Mouse (Mus musculus) embryonic fibroblast, embryonic 13.5 days (primary cell): ENCODE data around the gene Orm3. TPM values are rescaled to one million over a fixed set of nuclear protein-coding genes. Genes with fewer than 3 reads are reported as not detected.
"Not testable (repeated sequence)": the region's sequence is repeated elsewhere in the genome, so short reads cannot be mapped to it uniquely, and the experiment has no call there.

Experiments
- H3K27ac ChIP-seq: 2 replicates; pipeline ENCODE4 v1.5.1; 2012; ENCODE audit warnings: low read length, control low read depth, inconsistent platforms; ENCODE audit not compliant: insufficient read depth
- H3K4me1 ChIP-seq: 2 replicates; pipeline ENCODE4 v1.6.1; 2011; ENCODE audit warnings: low read length; ENCODE audit not compliant: control insufficient read depth, insufficient read depth
- H3K4me3 ChIP-seq: 2 replicates; pipeline ENCODE4 v1.5.1; 2011; ENCODE audit warnings: mild to moderate bottlenecking, control low read depth, low read length; ENCODE audit not compliant: insufficient read depth
- CTCF ChIP-seq: IDR thresholded peaks from 2 replicates; pipeline ENCODE4 v1.5.1; 2011; ENCODE audit warnings: mild to moderate bottlenecking, control low read depth, low read length, moderate library complexity, borderline replicate concordance; ENCODE audit not compliant: insufficient read depth
- POLR2A ChIP-seq: IDR thresholded peaks from 2 replicates; pipeline ENCODE4 v1.6.1; 2011; ENCODE audit warnings: low read depth, mild to moderate bottlenecking, control low read depth, low read length, moderate library complexity
- polyA plus RNA-seq: library from polyadenylated mRNA; stranded (reverse); fragments of >200 nt; gene quantifications from 2 replicates; pipeline ENCODE4 v1.2.4, GENCODE M21; 2011; ENCODE audit warnings: low read depth; ENCODE audit not compliant: missing spikeins, insufficient read length

Orm3 gene
- not detected in 2 replicates for polyA plus RNA-seq

- Histone ChIP-seq H3K4me1 (no peaks in the 10 kb centered on the region), H3K27ac (no peak within 1 kb of the TSS), H3K4me3 (no peak within 1 kb of the TSS)
- TF ChIP-seq CTCF (no peak), POLR2A (no peak)
These were observed at the start of gene Orm3 for GRCm38 (mm10) chr4:63355877-63356665. Gene Orm3, plus strand, starts transcription at chr4:63356162.

GRCm38 (mm10) chr4:63307175-63308062 lies 48.5 kb upstream of the Orm3 start:
- TF ChIP-seq CTCF, result peak; percentile 37; the same call in 1 of the 2 replicates
- TF ChIP-seq POLR2A, result no peak
- Histone ChIP-seq H3K27ac (no peak overlapping the region), H3K4me1 (peaks cover 4% of the 10 kb centered on the region; the same call in 1 of the 2 replicates), H3K4me3 (no peak overlapping the region)

GRCm38 (mm10) chr4:63308316-63308715 lies 47.6 kb upstream of the Orm3 start:
- Histone ChIP-seq H3K27ac (no peak overlapping the region), H3K4me3 (no peak overlapping the region), H3K4me1 (peaks cover 4% of the 10 kb centered on the region; the same call in 1 of the 2 replicates)
- no peak for TF ChIP-seq POLR2A
- TF ChIP-seq CTCF, result no peak

- Histone ChIP-seq H3K27ac (0 out of 2 replicates have a peak overlapping the region, but pooled peaks have one; percentile 30), H3K4me1 (peaks cover 5% of the 10 kb centered on the region; the same call in 1 of the 2 replicates), H3K4me3 (no peak overlapping the region)
- TF ChIP-seq POLR2A (no peak), CTCF (no peak)
These were observed 45.6 kb upstream of the Orm3 start for GRCm38 (mm10) chr4:63310247-63310855.

GRCm38 (mm10) chr4:63311426-63311825 lies 44.5 kb upstream of the Orm3 start:
- Histone ChIP-seq H3K4me3 (no peak overlapping the region), H3K4me1 (peaks cover 11% of the 10 kb centered on the region), H3K27ac (peak overlapping the region; percentile 30; the same call in 1 of the 2 replicates)
- no peak for TF ChIP-seq POLR2A
- no peak for TF ChIP-seq CTCF

GRCm38 (mm10) chr4:63314063-63314462 lies 41.9 kb upstream of the Orm3 start:
- no peak for TF ChIP-seq CTCF
- no peak for TF ChIP-seq POLR2A
- Histone ChIP-seq H3K27ac (no peak overlapping the region), H3K4me3 (no peak overlapping the region)

GRCm38 (mm10) chr4:63316076-63316746 lies 39.8 kb upstream of the Orm3 start:
- peak overlapping the region; percentile 22; the same call in 1 of the 2 replicates for H3K27ac ChIP-seq
- peaks cover 6% of the 10 kb centered on the region for H3K4me1 ChIP-seq
- H3K4me3 ChIP-seq, result no peak overlapping the region
- TF ChIP-seq POLR2A (no peak), CTCF (no peak)

More at GRCm38 (mm10) chr4:63314063-63314462, 41.9 kb upstream of the Orm3 start:
- peaks cover 11% of the 10 kb centered on the region for H3K4me1 ChIP-seq

GRCm38 (mm10) chr4:63319566-63319965 lies 36.4 kb upstream of the Orm3 start:
- peaks cover 10% of the 10 kb centered on the region for H3K4me1 ChIP-seq
- not testable (repeated sequence) for H3K27ac ChIP-seq, H3K4me3 ChIP-seq
- TF ChIP-seq CTCF, result peak; percentile 52; the same call in 1 of the 2 replicates
